Mouse (Mus musculus) forebrain, embryonic 15.5 days (tissue): ENCODE results near the gene Malsu1. TPM values are rescaled to one million over a fixed set of nuclear protein-coding genes. Genes with fewer than 3 reads are reported as not detected.

ENCODE experiments used
- ATAC-seq: fragments of 200-750 bp; cut with Nextera tagmentation; replicated peaks from 2 replicates; pipeline ENCODE4 v1.8.0; 2017; ENCODE audit warnings: mild to moderate bottlenecking, moderate TSS enrichment, moderate library complexity
- H3K27ac ChIP-seq: fragments of 300-500 bp; sonication (generic); replicated peaks from 2 replicates; pipeline ENCODE4 v1.5.1; 2015; ENCODE audit warnings: mild to moderate bottlenecking, inconsistent platforms
- H3K27me3 ChIP-seq: fragments of 300-500 bp; sonication (generic); 2 replicates; pipeline ENCODE4 v1.6.1; 2015; ENCODE audit warnings: inconsistent platforms
- H3K36me3 ChIP-seq: fragments of 300-500 bp; sonication (generic); 2 replicates; pipeline ENCODE4 v1.6.1; 2015; ENCODE audit warnings: mild to moderate bottlenecking, inconsistent platforms
- H3K4me1 ChIP-seq: fragments of 300-500 bp; sonication (generic); 2 replicates; pipeline ENCODE4 v1.6.1; 2015; ENCODE audit warnings: inconsistent platforms
- H3K4me2 ChIP-seq: fragments of 300-500 bp; sonication (generic); replicated peaks from 2 replicates; pipeline ENCODE4 v1.6.1; 2015; ENCODE audit warnings: mild to moderate bottlenecking, inconsistent platforms
- H3K4me3 ChIP-seq: fragments of 300-500 bp; sonication (generic); 2 replicates; pipeline ENCODE4 v1.5.1; 2015; ENCODE audit warnings: mild to moderate bottlenecking, inconsistent platforms
- H3K9ac ChIP-seq: fragments of 300-500 bp; sonication (generic); replicated peaks from 2 replicates; pipeline ENCODE4 v1.6.1; 2015; ENCODE audit warnings: mild to moderate bottlenecking, inconsistent platforms
- H3K9me3 ChIP-seq: fragments of 300-500 bp; sonication (generic); 2 replicates; pipeline ENCODE4 v1.6.1; 2016; ENCODE audit warnings: inconsistent platforms
- WGBS: fragments of 180-500 bp; shearing (Covaris S2); methylation state at CpG from one replicate; pipeline ENCODE4 v1.1.7; 2015; ENCODE audit warnings: mixed read lengths; 5-methylcytosine and 5-hydroxymethylcytosine counted together
- polyA plus RNA-seq: library from polyadenylated mRNA; unstranded; fragments of >200 nt; fragmentation: Nextera tagmentation; extraction: Ambion mirVana; gene quantifications from 2 replicates; pipeline ENCODE4 v1.2.1, GENCODE M21; 2015

Malsu1 gene
- polyA plus RNA-seq, 1 experiment from 2014 or later = 69.2 TPM

GRCm38 (mm10) chr6:49118446-49118845 lies 44.9 kb downstream of the Malsu1 start:
- Histone ChIP-seq H3K9ac (no peak overlapping the region), H3K9me3 (no peaks in the 10 kb centered on the region), H3K27ac (no peak overlapping the region), H3K36me3 (peaks cover 14% of the 10 kb centered on the region; the same call in 1 of the 2 replicates), H3K4me2 (no peak overlapping the region), H3K4me3 (no peak overlapping the region), H3K4me1 (peaks cover 10% of the 10 kb centered on the region), H3K27me3 (no peaks in the 10 kb centered on the region)
- no peak for ATAC-seq
- WGBS = 80% methylated on average over 8 of the region's 8 CpGs

- 0 out of 2 replicates have a peak overlapping the region, but pooled peaks have one; percentile 13 for H3K9ac ChIP-seq
- peaks cover 9% of the 10 kb centered on the region; the same call in 1 of the 2 replicates for H3K36me3 ChIP-seq
- no peak overlapping the region for H3K4me3 ChIP-seq
- H3K4me1 ChIP-seq = peaks cover 10% of the 10 kb centered on the region
- no peak overlapping the region for H3K4me2 ChIP-seq
- no peak overlapping the region for H3K27ac ChIP-seq
- WGBS = 69% methylated on average over 1 of the region's 1 CpGs
- no peak for ATAC-seq
- no peaks in the 10 kb centered on the region for H3K9me3 ChIP-seq
- H3K27me3 ChIP-seq = no peaks in the 10 kb centered on the region
These were observed 46.0 kb downstream of the Malsu1 start for GRCm38 (mm10) chr6:49119462-49120135.

GRCm38 (mm10) chr6:49120370-49120769 lies 46.8 kb downstream of the Malsu1 start:
- H3K36me3 ChIP-seq = peaks cover 6% of the 10 kb centered on the region; the same call in 1 of the 2 replicates
- peaks cover 10% of the 10 kb centered on the region for H3K4me1 ChIP-seq
- H3K27ac ChIP-seq = no peak overlapping the region
- no peak for ATAC-seq
- H3K9me3 ChIP-seq = no peaks in the 10 kb centered on the region
- H3K9ac ChIP-seq = no peak overlapping the region
- H3K4me2 ChIP-seq = no peak overlapping the region
- 92% methylated on average over 3 of the region's 3 CpGs for WGBS
- no peaks in the 10 kb centered on the region for H3K27me3 ChIP-seq
- H3K4me3 ChIP-seq = no peak overlapping the region

- no peaks in the 10 kb centered on the region for H3K9me3 ChIP-seq
- H3K4me3 ChIP-seq = no peak overlapping the region
- no peak overlapping the region for H3K9ac ChIP-seq
- no peaks in the 10 kb centered on the region for H3K36me3 ChIP-seq
- no peak overlapping the region for H3K27ac ChIP-seq
- ATAC-seq = no peak
- no peaks in the 10 kb centered on the region for H3K27me3 ChIP-seq
- H3K4me1 ChIP-seq = no peaks in the 10 kb centered on the region
- no peak overlapping the region for H3K4me2 ChIP-seq
These were observed 56.7 kb downstream of the Malsu1 start for GRCm38 (mm10) chr6:49130328-49130727.

- WGBS = 65% methylated on average over 9 of the region's 9 CpGs
These were observed 58.3 kb downstream of the Malsu1 start for GRCm38 (mm10) chr6:49131855-49132254.

GRCm38 (mm10) chr6:49132352-49133090 lies 58.9 kb downstream of the Malsu1 start:
- H3K27ac ChIP-seq = no peak overlapping the region
- ATAC-seq = no peak
- no peaks in the 10 kb centered on the region for H3K9me3 ChIP-seq
- H3K4me2 ChIP-seq = no peak overlapping the region
- no peak overlapping the region for H3K4me3 ChIP-seq
- H3K4me1 ChIP-seq = peaks cover 8% of the 10 kb centered on the region; the same call in 1 of the 2 replicates
- no peaks in the 10 kb centered on the region for H3K27me3 ChIP-seq
- 39% methylated on average over 6 of the region's 6 CpGs for whole genome bisulfite sequencing
- no peak overlapping the region for H3K9ac ChIP-seq
- H3K36me3 ChIP-seq = no peaks in the 10 kb centered on the region

More at GRCm38 (mm10) chr6:49131855-49132254, 58.3 kb downstream of the Malsu1 start:
- ATAC-seq = no peak
- no peaks in the 10 kb centered on the region for H3K9me3 ChIP-seq
- H3K36me3 ChIP-seq = no peaks in the 10 kb centered on the region
- H3K4me3 ChIP-seq = no peak overlapping the region
- no peak overlapping the region for H3K9ac ChIP-seq
- H3K4me1 ChIP-seq = peaks cover 8% of the 10 kb centered on the region; the same call in 1 of the 2 replicates
- no peak overlapping the region for H3K4me2 ChIP-seq
- H3K27me3 ChIP-seq = no peaks in the 10 kb centered on the region
- H3K27ac ChIP-seq = no peak overlapping the region

Other genes starting within 250 kb of the Malsu1 start
- gene Tmem176a, start 232.9 kb upstream of the Malsu1 start, polyA plus RNA-seq = 11.1 and 11.2 TPM in 2 replicates
- gene Tmem176b, start 232.3 kb upstream of the Malsu1 start, polyA plus RNA-seq = 85.0 and 90.2 TPM in 2 replicates
- not detected in 2 replicates for gene Aoc1, start 200.9 kb upstream of the Malsu1 start, polyA plus RNA-seq
- not detected in 2 replicates for gene 1600015I10Rik, start 143.9 kb upstream of the Malsu1 start, polyA plus RNA-seq
- not detected in 2 replicates for gene Doxl2, start 98.8 kb upstream of the Malsu1 start, polyA plus RNA-seq
- not detected in 2 replicates for gene Svs1, start 86.9 kb upstream of the Malsu1 start, polyA plus RNA-seq
- 0.24 and 0.47 TPM in 2 replicates for gene Gpnmb, start 37.2 kb upstream of the Malsu1 start, polyA plus RNA-seq
- gene Igf2bp3, start 141.2 kb downstream of the Malsu1 start, polyA plus RNA-seq = 36.5 and 39.8 TPM in 2 replicates
- 147 and 152 TPM in 2 replicates for gene Tra2a, start 190.2 kb downstream of the Malsu1 start, polyA plus RNA-seq
- gene Ccdc126, start 245.5 kb downstream of the Malsu1 start, polyA plus RNA-seq = 8.7 and 10.5 TPM in 2 replicates